Mouse (Mus musculus): ENCODE measurements at regions not wholly inside any gene's neighbourhood (a gene's known extent, or its start where the extent isn't known, plus 50 kb on each side); places are given as distances from the start of the nearest gene placed in this dataset.
"Not testable (repeated sequence)": the region's sequence is repeated elsewhere in the genome, so short reads cannot be mapped to it uniquely, and the experiment has no call there.

- 47% methylated on average over 8 of the region's 8 CpGs for WGBS
- no peaks in the 10 kb centered on the region for H3K4me1 ChIP-seq
Measured at GRCm38 (mm10) chr9:9475009-9475744, 236.3 kb upstream of the Arhgap42 start.

GRCm38 (mm10) chr9:9444213-9444612 is 205.3 kb upstream of the Arhgap42 start:
- H3K9me3 ChIP-seq (replicated peaks): no peaks in the 10 kb centered on the region
- no peaks in the 10 kb centered on the region for H3K27me3 ChIP-seq
- H3K4me1 ChIP-seq: no peaks in the 10 kb centered on the region
- H3K27ac ChIP-seq: no peak overlapping the region
- no peak overlapping the region for H3K4me3 ChIP-seq (replicated peaks)
- H3K4me2 ChIP-seq: no peak overlapping the region
- H3K36me3 ChIP-seq: no peaks in the 10 kb centered on the region
- no peak overlapping the region for H3K9ac ChIP-seq
- 90% methylated on average over 1 of the region's 1 CpGs for WGBS
- no peak for ATAC-seq (replicated peaks; ENCODE audit: low FRiP score)

More at GRCm38 (mm10) chr9:9475009-9475744, 236.3 kb upstream of the Arhgap42 start:
- no peak for ATAC-seq (replicated peaks; ENCODE audit: low FRiP score)
- H3K9ac ChIP-seq: no peak overlapping the region
- H3K4me3 ChIP-seq (replicated peaks): no peak overlapping the region
- H3K36me3 ChIP-seq: no peaks in the 10 kb centered on the region
- no peaks in the 10 kb centered on the region for H3K27me3 ChIP-seq
- H3K4me2 ChIP-seq: no peak overlapping the region
- no peak overlapping the region for H3K27ac ChIP-seq
- no peaks in the 10 kb centered on the region for H3K9me3 ChIP-seq (replicated peaks)

DNA sequence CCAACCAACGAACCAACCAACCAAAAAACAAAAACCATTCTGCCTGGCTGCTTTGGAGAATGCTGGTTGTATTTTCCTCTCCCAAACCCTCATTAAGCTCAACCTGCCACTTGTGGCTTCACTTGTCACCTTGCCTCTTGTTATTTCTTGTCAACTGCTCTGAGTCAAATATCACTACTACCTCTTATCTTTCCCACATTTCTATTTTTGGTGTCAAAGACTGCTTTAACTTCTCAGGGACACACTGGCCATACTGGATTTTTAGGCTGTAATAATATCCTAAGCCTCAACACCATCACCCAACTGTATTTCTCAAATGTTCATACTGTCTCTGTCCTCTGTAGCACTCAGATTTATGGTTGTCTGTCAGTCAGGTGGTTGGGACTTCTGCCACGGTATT is 181.4 kb upstream of the Arhgap42 start:
- no peak for ATAC-seq (replicated peaks; ENCODE audit: low FRiP score)
- Histone ChIP-seq H3K4me3 (replicated peaks) (no peak overlapping the region), H3K9me3 (replicated peaks) (no peaks in the 10 kb centered on the region), H3K27ac (no peak overlapping the region), H3K9ac (no peak overlapping the region), H3K27me3 (no peaks in the 10 kb centered on the region), H3K4me2 (no peak overlapping the region), H3K36me3 (no peaks in the 10 kb centered on the region), H3K4me1 (no peaks in the 10 kb centered on the region)
- WGBS: 79% methylated on average over 2 of the region's 2 CpGs

- Histone ChIP-seq H3K9me3 (replicated peaks) (no peaks in the 10 kb centered on the region), H3K27me3 (no peaks in the 10 kb centered on the region), H3K36me3 (no peaks in the 10 kb centered on the region), H3K9ac (no peak overlapping the region), H3K27ac (no peak overlapping the region), H3K4me1 (no peaks in the 10 kb centered on the region), H3K4me3 (replicated peaks) (no peak overlapping the region), H3K4me2 (no peak overlapping the region)
- WGBS: 63% methylated on average over 3 of the region's 3 CpGs
- ATAC-seq (replicated peaks; ENCODE audit: low FRiP score): no peak
Measured at GRCm38 (mm10) chr9:9412460-9413181, 173.7 kb upstream of the Arhgap42 start.

GRCm38 (mm10) chr9:9394190-9394589 is 155.3 kb upstream of the Arhgap42 start:
- H3K9me3 ChIP-seq (replicated peaks); H3K4me1 ChIP-seq; H3K9ac ChIP-seq; H3K4me2 ChIP-seq; H3K4me3 ChIP-seq (replicated peaks); H3K27ac ChIP-seq; H3K27me3 ChIP-seq; H3K36me3 ChIP-seq; ATAC-seq (replicated peaks; ENCODE audit: low FRiP score): not testable (repeated sequence)
- 80% methylated on average over 3 of the region's 4 CpGs for WGBS

DNA sequence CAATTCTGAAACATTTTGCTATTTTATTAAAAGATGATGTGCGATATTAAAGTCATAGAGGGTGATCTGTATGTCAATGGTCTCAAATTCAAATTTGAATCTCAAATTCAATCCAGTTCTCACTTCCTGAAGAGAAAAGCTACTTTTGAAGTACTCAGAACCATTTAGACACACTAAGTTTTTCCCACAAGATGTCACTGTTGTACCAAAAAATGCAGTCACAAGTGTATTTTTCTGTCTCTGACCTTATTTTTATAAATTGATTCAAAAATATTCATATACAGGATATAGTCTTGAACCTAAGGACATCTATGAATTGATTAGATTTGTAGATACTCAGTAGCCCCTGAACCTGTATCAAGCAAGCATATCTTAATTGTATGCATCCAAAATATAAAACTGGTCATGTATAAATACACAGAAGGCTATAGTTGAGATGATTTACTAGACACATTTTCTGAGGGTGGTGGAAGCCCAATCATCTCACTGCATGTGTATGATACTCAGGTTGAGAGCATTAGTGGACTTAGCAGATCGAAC is 137.8 kb upstream of the Arhgap42 start:
- Histone ChIP-seq H3K9ac (no peak overlapping the region), H3K27ac (no peak overlapping the region), H3K4me1 (no peaks in the 10 kb centered on the region), H3K4me2 (no peak overlapping the region), H3K27me3 (no peaks in the 10 kb centered on the region), H3K9me3 (replicated peaks) (no peaks in the 10 kb centered on the region), H3K4me3 (replicated peaks) (no peak overlapping the region), H3K36me3 (no peaks in the 10 kb centered on the region)
- no peak for ATAC-seq (replicated peaks; ENCODE audit: low FRiP score)
- WGBS: 74% methylated on average over 2 of the region's 2 CpGs

DNA sequence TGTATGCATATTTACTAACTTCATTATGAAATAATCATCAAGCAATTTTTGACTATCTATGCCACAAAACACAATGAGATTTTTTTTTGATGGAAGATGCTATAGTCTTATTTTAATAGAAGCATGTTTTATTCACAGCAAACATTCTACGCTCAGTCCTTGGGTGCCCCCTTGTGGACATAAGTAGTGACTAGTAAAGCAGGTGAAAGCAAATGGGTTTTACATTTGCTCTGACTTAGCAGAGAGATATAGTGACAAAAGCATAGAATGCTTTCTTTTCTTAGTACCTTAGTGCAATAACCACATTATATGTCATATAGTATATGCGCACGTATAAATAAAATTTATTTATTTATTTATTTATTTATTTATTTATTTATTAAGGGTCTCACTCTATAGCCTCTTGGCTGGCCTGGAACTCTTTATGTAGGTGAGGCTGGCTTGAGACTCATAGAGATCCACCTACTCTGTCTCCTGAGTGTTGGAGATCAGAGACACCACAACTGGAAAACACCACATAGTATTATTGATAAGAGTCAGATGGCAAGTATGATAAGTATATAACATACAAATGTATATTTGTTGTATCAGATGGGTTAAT is 136.5 kb upstream of the Arhgap42 start:
- Histone ChIP-seq H3K9ac (no peak overlapping the region), H3K4me3 (replicated peaks) (no peak overlapping the region), H3K9me3 (replicated peaks) (no peaks in the 10 kb centered on the region), H3K4me2 (no peak overlapping the region), H3K36me3 (no peaks in the 10 kb centered on the region), H3K4me1 (no peaks in the 10 kb centered on the region), H3K27ac (no peak overlapping the region), H3K27me3 (no peaks in the 10 kb centered on the region)
- 26% methylated on average over 3 of the region's 3 CpGs for WGBS
- ATAC-seq (replicated peaks; ENCODE audit: low FRiP score): peak; percentile 36; the same call in 1 of the 2 replicates

GRCm38 (mm10) chr9:9372594-9372993 is 133.7 kb upstream of the Arhgap42 start:
- Histone ChIP-seq H3K4me1 (no peaks in the 10 kb centered on the region), H3K9me3 (replicated peaks) (no peaks in the 10 kb centered on the region), H3K36me3 (no peaks in the 10 kb centered on the region), H3K27me3 (no peaks in the 10 kb centered on the region), H3K4me2 (no peak overlapping the region), H3K4me3 (replicated peaks) (no peak overlapping the region), H3K9ac (no peak overlapping the region), H3K27ac (no peak overlapping the region)
- WGBS: 46% methylated on average over 1 of the region's 1 CpGs
- ATAC-seq (replicated peaks; ENCODE audit: low FRiP score): no peak; the same call in 1 of the 2 replicates

DNA sequence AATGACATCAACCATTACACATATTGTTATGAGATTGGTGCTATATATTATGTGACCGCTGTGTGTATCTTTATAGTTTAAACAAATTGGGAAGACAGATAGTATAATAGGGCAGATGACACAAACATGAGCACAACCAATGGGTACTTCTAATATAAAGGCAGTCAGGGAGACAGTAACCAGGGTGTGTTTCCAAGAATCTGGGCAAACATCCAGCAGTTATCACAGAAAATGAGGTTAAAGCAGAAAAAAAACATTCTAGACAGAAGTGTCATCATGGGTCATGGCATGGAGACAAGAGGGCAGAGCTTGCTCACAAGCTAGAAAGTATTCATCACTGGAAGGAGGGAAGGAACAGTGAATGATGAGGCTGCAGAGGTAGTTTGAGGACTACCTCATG is 129.8 kb upstream of the Arhgap42 start:
- Histone ChIP-seq H3K4me1 (no peaks in the 10 kb centered on the region), H3K36me3 (no peaks in the 10 kb centered on the region), H3K27ac (no peak overlapping the region), H3K9ac (no peak overlapping the region), H3K4me2 (no peak overlapping the region), H3K4me3 (replicated peaks) (no peak overlapping the region), H3K9me3 (replicated peaks) (no peaks in the 10 kb centered on the region), H3K27me3 (no peaks in the 10 kb centered on the region)
- WGBS: 98% methylated on average over 1 of the region's 1 CpGs
- no peak for ATAC-seq (replicated peaks; ENCODE audit: low FRiP score)

DNA sequence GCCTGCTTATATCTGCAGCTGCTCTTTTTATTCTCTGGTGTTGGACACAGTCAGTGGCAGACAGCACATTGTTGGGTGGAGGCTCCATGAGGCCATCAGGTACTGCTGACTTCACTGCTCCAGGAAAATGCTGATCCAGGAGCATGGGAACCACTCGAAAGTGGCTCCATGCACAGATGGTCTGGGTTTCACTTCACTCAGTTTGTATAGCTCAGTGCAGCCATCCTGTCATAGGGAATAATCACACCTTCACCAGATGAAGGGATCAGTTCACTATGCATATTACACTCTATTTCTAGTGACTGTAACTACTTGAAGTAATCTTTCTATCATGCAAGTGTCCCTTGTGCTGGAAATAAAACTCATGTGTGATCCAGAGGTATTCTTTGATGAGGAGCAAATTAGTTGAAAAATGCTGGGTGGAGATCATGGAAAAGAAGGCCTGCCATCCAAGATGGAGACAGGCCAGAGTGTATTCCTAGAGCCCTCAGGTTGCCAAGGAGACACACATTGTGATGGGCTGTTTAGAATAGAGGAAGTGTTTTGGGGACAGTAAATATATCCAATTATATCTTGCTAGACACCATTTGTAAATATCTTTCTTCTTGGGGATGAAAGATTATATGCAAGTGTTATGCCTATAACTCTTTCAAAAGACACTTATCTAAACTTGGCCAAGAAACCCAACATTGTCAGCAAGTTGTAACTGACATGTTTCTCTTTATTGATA is 103.7 kb upstream of the Arhgap42 start:
- Histone ChIP-seq H3K9ac (no peak overlapping the region), H3K4me3 (replicated peaks) (no peak overlapping the region), H3K27ac (no peak overlapping the region), H3K9me3 (replicated peaks) (no peaks in the 10 kb centered on the region), H3K27me3 (no peaks in the 10 kb centered on the region), H3K36me3 (no peaks in the 10 kb centered on the region), H3K4me1 (no peaks in the 10 kb centered on the region), H3K4me2 (no peak overlapping the region)
- no peak for ATAC-seq (replicated peaks; ENCODE audit: low FRiP score)
- WGBS: 74% methylated on average over 1 of the region's 1 CpGs

GRCm38 (mm10) chr9:9318624-9319023 is 79.7 kb upstream of the Arhgap42 start:
- no peak for ATAC-seq (replicated peaks; ENCODE audit: low FRiP score)
- Histone ChIP-seq H3K36me3 (no peaks in the 10 kb centered on the region), H3K27me3 (no peaks in the 10 kb centered on the region), H3K9ac (no peak overlapping the region), H3K4me2 (no peak overlapping the region), H3K9me3 (replicated peaks) (no peaks in the 10 kb centered on the region), H3K4me1 (no peaks in the 10 kb centered on the region), H3K27ac (no peak overlapping the region), H3K4me3 (replicated peaks) (no peak overlapping the region)
- WGBS: 74% methylated on average over 1 of the region's 1 CpGs

DNA sequence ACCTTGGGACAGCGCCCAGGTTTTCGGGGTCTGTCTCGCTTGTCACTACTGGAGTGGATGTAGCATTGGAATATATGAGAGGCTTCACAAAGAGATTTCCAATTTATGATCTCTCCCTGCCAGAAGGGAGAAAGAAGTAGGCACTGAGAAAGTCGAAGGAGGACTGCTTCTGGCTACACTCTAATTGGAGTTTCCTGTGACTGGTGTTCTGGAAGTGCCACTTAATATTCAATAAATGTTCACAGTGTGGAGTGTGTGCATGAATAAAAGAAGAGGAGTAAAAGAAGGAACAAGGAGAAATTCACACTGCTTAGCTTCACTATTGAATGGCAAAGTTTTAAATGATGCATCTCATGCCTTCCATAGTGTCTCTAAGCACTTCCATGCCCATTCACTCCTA is 77.1 kb upstream of the Arhgap42 start:
- no peaks in the 10 kb centered on the region for H3K4me1 ChIP-seq
- no peaks in the 10 kb centered on the region for H3K27me3 ChIP-seq
- WGBS: 88% methylated on average over 4 of the region's 4 CpGs
- H3K4me3 ChIP-seq (replicated peaks): no peak overlapping the region
- H3K36me3 ChIP-seq: no peaks in the 10 kb centered on the region
- no peak for ATAC-seq (replicated peaks; ENCODE audit: low FRiP score)
- H3K9me3 ChIP-seq (replicated peaks): no peaks in the 10 kb centered on the region
- no peak overlapping the region for H3K9ac ChIP-seq
- no peak overlapping the region for H3K4me2 ChIP-seq
- H3K27ac ChIP-seq: no peak overlapping the region

Measured in kidney, embryonic 15.5 days (tissue).